Mouse (Mus musculus) E14TG2a.4 (cell line): ENCODE measurements around the gene Ckm.

Source experiments
- H3K27me3 ChIP-seq: 2 replicates; pipeline ENCODE4 v1.6.1; 2014; ENCODE audit warnings: low read length, control low read depth; ENCODE audit not compliant: insufficient read depth
- H3K36me3 ChIP-seq: 2 replicates; pipeline ENCODE4 v1.6.1; 2014; ENCODE audit warnings: low read length, control low read depth; ENCODE audit not compliant: insufficient read depth
- H3K4me1 ChIP-seq: replicated peaks from 2 replicates; pipeline ENCODE4 v1.6.1; 2014; ENCODE audit warnings: low read depth, low read length, control low read depth
- H3K4me3 ChIP-seq: replicated peaks from 2 replicates; pipeline ENCODE4 v1.5.1; 2014; ENCODE audit warnings: mild to moderate bottlenecking, low read length
- H3K9me3 ChIP-seq: 2 replicates; pipeline ENCODE4 v1.6.1; 2014; ENCODE audit warnings: low read length, control low read depth
- CTCF ChIP-seq: conservative IDR thresholded peaks from 2 replicates; pipeline ENCODE4 v1.5.1; 2014; ENCODE audit warnings: low read length
- NANOG ChIP-seq: IDR thresholded peaks from 2 replicates; pipeline ENCODE4 v1.6.1; 2014; ENCODE audit warnings: borderline replicate concordance, low read length, mixed read lengths
- POU5F1 ChIP-seq: IDR thresholded peaks from 2 replicates; pipeline ENCODE4 v1.6.1; 2014; ENCODE audit warnings: low read length, borderline replicate concordance

Ckm gene

DNA sequence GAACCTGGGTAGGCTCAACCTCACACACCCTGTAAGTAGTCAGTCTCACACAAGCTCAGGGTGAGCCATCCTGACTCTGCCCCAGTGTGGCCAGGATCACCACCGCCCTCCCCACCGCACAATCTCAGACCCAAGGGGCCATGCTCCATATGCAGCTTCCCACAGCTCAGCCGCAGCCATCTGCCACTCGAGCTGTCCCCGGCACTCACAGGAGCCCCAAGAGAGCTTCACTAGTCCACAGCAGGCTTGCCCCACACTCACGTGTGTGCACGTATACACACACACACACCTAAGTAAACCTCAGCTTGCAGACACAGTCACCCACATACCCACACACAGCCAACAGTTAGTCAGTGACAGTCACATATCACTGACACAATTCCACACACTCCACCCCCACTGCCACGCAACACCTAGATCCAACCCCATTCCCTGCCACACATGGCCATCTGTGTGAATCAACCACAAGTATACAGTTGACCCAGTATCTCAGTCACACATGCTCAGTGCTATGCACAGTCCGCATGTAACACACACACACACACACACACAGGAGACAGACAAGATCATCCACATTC lies 2.0 kb upstream of the Ckm start:
- Histone ChIP-seq H3K36me3 (peaks cover 1% of the 10 kb centered on the region), H3K27me3 (peaks cover 32% of the 10 kb centered on the region), H3K4me1 (peaks cover 54% of the 10 kb centered on the region), H3K4me3 (no peak overlapping the region), H3K9me3 (no peaks in the 10 kb centered on the region)
- TF ChIP-seq NANOG (no peak), POU5F1 (no peak), CTCF (no peak)

DNA sequence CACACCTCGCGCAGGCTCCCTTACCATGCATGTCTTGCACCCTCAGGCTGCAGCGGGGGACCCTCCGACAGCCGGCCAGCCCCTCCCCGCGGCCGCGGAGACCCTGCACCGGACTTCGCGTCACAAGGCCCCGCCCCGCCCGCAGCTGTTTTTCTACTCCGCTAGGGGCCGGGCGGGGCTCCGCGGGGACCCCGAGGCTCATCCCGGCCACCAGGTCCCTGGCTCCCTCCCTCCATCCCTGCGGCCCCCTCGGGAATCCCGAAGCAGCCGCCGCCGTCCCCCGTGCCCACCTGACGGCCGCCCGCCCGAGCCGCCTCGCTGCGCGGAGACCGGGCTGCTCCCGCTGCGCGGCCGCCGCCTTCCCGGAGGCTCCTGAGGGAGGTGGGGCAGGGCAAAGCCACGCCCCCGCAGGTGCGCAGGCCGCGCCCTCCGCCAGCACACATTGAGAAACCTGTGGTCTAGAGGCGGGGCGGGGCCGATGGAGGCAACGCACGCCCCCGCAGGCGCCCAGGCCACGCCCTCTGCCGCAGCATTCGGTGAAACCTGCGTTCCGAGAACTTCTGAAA lies 762 bp upstream of the Ckm start, which contains the start of gene Klc3:
TSS of gene Klc3 (minus strand) at position 374 of the 566 bp plus-strand sequence.
- Histone ChIP-seq H3K27me3 (peaks cover 32% of the 10 kb centered on the region), H3K9me3 (no peaks in the 10 kb centered on the region), H3K4me1 (peaks cover 52% of the 10 kb centered on the region), H3K36me3 (no peaks in the 10 kb centered on the region), H3K4me3 (peak within 1 kb of the TSS; percentile 89)
- TF ChIP-seq NANOG (no peak), CTCF (no peak), POU5F1 (no peak)

DNA sequence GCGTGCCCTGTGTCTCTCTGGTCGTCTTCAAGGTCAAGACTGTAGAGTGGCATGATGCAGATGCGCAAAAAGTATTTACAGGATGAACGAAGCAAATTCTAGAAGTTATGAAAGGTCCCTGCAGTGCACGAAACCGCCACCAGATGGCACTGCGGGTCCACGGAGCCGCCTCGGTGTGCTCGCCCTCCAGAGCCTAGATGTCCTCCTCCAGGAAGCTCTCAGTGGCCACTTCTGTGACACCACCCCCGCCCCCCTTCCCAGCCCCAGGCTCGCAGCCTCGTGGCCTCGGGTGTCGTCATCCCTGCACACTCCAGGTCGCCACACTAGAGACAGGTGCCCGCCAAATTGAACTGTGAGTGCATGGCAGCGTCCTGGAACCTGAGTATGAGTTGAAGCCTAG lies 841 bp downstream of the Ckm start:
- H3K4me1 ChIP-seq = peaks cover 44% of the 10 kb centered on the region
- H3K4me3 ChIP-seq = peak overlapping the region; percentile 41; the same call in 1 of the 2 replicates
- TF ChIP-seq NANOG (no peak), POU5F1 (no peak), CTCF (peak; percentile 67)
- no peaks in the 10 kb centered on the region for H3K9me3 ChIP-seq
- H3K27me3 ChIP-seq = peaks cover 34% of the 10 kb centered on the region
- H3K36me3 ChIP-seq = no peaks in the 10 kb centered on the region

DNA sequence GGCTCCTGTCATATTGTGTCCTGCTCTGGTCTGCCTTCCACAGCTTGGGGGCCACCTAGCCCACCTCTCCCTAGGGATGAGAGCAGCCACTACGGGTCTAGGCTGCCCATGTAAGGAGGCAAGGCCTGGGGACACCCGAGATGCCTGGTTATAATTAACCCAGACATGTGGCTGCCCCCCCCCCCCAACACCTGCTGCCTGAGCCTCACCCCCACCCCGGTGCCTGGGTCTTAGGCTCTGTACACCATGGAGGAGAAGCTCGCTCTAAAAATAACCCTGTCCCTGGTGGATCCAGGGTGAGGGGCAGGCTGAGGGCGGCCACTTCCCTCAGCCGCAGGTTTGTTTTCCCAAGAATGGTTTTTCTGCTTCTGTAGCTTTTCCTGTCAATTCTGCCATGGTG lies 5.2 kb downstream of the Ckm start:
- Histone ChIP-seq H3K4me1 (peaks cover 41% of the 10 kb centered on the region), H3K27me3 (peaks cover 31% of the 10 kb centered on the region), H3K9me3 (peaks cover 9% of the 10 kb centered on the region), H3K36me3 (no peaks in the 10 kb centered on the region), H3K4me3 (no peak overlapping the region)
- TF ChIP-seq POU5F1 = no peak
- no peak for TF ChIP-seq NANOG
- no peak for TF ChIP-seq CTCF

DNA sequence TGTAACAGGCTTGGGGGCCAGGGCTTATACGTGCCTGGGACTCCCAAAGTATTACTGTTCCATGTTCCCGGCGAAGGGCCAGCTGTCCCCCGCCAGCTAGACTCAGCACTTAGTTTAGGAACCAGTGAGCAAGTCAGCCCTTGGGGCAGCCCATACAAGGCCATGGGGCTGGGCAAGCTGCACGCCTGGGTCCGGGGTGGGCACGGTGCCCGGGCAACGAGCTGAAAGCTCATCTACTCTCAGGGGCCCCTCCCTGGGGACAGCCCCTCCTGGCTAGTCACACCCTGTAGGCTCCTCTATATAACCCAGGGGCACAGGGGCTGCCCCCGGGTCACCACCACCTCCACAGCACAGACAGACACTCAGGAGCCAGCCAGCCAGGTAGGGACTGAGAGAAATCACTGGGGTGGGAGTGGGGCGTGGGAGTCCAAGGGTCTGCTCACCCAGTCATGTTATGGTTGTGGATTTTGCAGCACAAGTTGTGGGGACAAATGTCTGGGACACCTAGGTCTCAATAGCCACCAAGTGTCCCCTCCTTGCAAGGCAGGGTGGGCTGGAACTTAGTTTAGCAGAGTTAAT lies 6.3 kb downstream of the Ckm start:
- H3K4me3 ChIP-seq = no peak overlapping the region
- H3K9me3 ChIP-seq = peaks cover 9% of the 10 kb centered on the region
- peaks cover 33% of the 10 kb centered on the region for H3K27me3 ChIP-seq
- peaks cover 47% of the 10 kb centered on the region for H3K4me1 ChIP-seq
- no peaks in the 10 kb centered on the region for H3K36me3 ChIP-seq
- no peak for TF ChIP-seq POU5F1
- no peak for TF ChIP-seq NANOG
- TF ChIP-seq CTCF = no peak

DNA sequence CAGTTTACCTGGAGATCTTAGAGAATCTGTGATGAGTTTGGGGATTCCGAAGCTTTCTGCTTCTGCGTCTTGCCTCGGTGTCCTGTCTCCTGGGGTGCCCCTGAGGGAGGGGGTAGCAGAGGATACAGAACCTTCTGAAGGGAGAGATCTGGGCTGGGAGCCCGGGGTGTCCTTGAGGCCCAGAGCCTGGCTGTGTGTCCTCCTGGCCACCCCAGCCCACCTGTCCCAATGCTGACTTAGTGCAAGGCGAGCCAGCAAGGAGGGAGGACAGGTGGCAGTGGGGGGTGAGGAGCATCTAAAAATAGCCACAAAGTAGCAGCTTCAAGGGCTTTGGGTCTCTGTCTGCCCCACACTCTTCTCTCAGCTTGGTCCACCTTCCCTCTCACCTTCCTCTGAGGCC lies 7.2 kb downstream of the Ckm start:
- H3K4me3 ChIP-seq = no peak overlapping the region
- peaks cover 9% of the 10 kb centered on the region for H3K9me3 ChIP-seq
- H3K27me3 ChIP-seq = peaks cover 40% of the 10 kb centered on the region
- TF ChIP-seq NANOG (no peak), CTCF (no peak), POU5F1 (no peak)
- H3K4me1 ChIP-seq = peaks cover 41% of the 10 kb centered on the region
- no peaks in the 10 kb centered on the region for H3K36me3 ChIP-seq

DNA sequence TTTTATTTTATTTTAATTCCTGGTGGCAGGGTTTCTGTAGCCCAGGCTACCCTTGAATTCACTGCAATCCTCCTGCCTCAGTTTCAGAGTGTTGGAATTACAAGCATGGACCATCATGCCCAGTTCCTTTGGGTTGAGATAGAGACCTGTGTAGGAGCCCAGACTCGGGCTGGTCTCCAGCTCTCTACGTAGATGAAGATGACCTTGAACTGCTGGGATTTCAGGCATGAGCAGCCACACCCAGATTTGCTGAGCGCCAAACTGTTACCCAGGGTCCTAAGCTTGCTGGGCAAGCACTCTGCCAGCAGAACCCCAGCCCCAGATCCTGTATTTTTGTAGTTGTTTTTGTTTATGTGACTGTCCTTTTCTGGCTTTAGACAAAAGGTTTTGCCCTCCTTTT lies 8.9 kb downstream of the Ckm start:
- TF ChIP-seq POU5F1 = no peak
- TF ChIP-seq NANOG = no peak
- no peak for TF ChIP-seq CTCF
- peaks cover 42% of the 10 kb centered on the region for H3K27me3 ChIP-seq

DNA sequence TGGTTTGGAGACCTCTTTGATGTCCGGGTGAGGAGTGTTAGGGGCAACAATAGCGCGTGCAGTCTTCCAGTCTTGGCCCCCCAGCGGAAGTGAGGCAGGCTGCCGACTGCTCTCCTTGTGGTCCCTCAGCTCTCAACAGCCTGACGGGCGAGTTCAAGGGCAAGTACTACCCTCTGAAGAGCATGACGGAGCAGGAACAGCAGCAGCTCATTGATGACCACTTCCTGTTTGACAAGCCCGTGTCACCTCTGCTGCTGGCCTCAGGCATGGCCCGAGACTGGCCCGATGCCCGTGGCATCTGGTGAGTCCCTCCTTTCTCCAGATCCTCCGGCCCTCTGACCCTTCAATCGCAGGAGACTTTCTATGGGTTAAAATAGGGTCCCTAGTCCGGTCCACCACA lies 12.0 kb downstream of the Ckm start:
- Histone ChIP-seq H3K36me3 (no peaks in the 10 kb centered on the region), H3K9me3 (peaks cover 9% of the 10 kb centered on the region), H3K4me3 (peak overlapping the region; percentile 29), H3K27me3 (peaks cover 59% of the 10 kb centered on the region), H3K4me1 (peaks cover 48% of the 10 kb centered on the region)
- TF ChIP-seq POU5F1 = no peak
- no peak for TF ChIP-seq CTCF
- TF ChIP-seq NANOG = no peak

More for the DNA sequence above, 8.9 kb downstream of the Ckm start:
- H3K4me3 ChIP-seq = no peak overlapping the region
- no peaks in the 10 kb centered on the region for H3K36me3 ChIP-seq
- peaks cover 35% of the 10 kb centered on the region for H3K4me1 ChIP-seq
- H3K9me3 ChIP-seq = peaks cover 9% of the 10 kb centered on the region
